In genomic region chr2:34407596-34407995, GRCm38 (mm10) we compare ENCODE assay signal across 7 mouse cellular contexts. TPM values are rescaled to one million over a fixed set of nuclear protein-coding genes. Genes with fewer than 3 reads are reported as not detected.
A peak's percentile ranks its signal among the peaks of the same experiment; 100 is the strongest.
DNase-seq lines count a peak whose midpoint lies in the region; ATAC-seq and TF ChIP-seq lines count a peak whose summit lies in the region.

No protein-coding gene starts in this region.

- no peaks in the 10 kb centered on the region for H3K36me3 ChIP-seq in spleen, adult 2 months (ENCODE audit: control insufficient read depth, insufficient read depth, low read length)
- no peaks in the 10 kb centered on the region for H3K36me3 ChIP-seq in forebrain, embryonic 11.5 days (ENCODE audit: control insufficient read depth, insufficient read depth, low read length)
- no peaks in the 10 kb centered on the region for H3K36me3 ChIP-seq in liver, embryonic 11.5 days (ENCODE audit: control insufficient read depth, insufficient read depth, low read length)
- H3K36me3 ChIP-seq in stomach, embryonic 16.5 days (ENCODE audit: control insufficient read depth, insufficient read depth, low read length): no peaks in the 10 kb centered on the region

- no peak for TF ChIP-seq POLR2A in spleen, adult 2 months (IDR thresholded peaks at IDR 0.05; ENCODE audit: low read depth, low read length)

- TF ChIP-seq CTCF in spleen, adult 2 months (IDR thresholded peaks at IDR 0.05; ENCODE audit: extremely low read depth, insufficient read depth, insufficient read length, insufficient replicate concordance): no peak

- peak overlapping the region; percentile 84 for H3K4me2 ChIP-seq in forebrain, embryonic 11.5 days (ENCODE audit: low read depth, low read length, severe bottlenecking)
- H3K4me2 ChIP-seq in liver, embryonic 11.5 days: peak overlapping the region; percentile 76
- H3K4me2 ChIP-seq in stomach, embryonic 16.5 days (ENCODE audit: low read depth, low read length): peak overlapping the region; percentile 77

- H3K9ac ChIP-seq in forebrain, embryonic 11.5 days (ENCODE audit: low read length): peak overlapping the region; percentile 78
- H3K9ac ChIP-seq in liver, embryonic 11.5 days (ENCODE audit: low read depth, low read length): peak overlapping the region; percentile 87
- H3K9ac ChIP-seq in stomach, embryonic 16.5 days (ENCODE audit: low read length): peak overlapping the region; percentile 96

- H3K27me3 ChIP-seq in spleen, adult 2 months (ENCODE audit: control insufficient read depth, insufficient read depth, low read length): no peaks in the 10 kb centered on the region
- no peaks in the 10 kb centered on the region for H3K27me3 ChIP-seq in forebrain, embryonic 11.5 days (ENCODE audit: control insufficient read depth, insufficient read depth, low read length)
- H3K27me3 ChIP-seq in liver, embryonic 11.5 days (replicated peaks; ENCODE audit: control insufficient read depth, insufficient read depth, low read length): no peaks in the 10 kb centered on the region
- no peaks in the 10 kb centered on the region for H3K27me3 ChIP-seq in stomach, embryonic 16.5 days (ENCODE audit: control insufficient read depth, insufficient read depth, low read length)

- H3K4me1 ChIP-seq in spleen, adult 2 months (ENCODE audit: control insufficient read depth, insufficient read depth, insufficient read length): peaks cover 7% of the 10 kb centered on the region; the same call in 1 of the 2 replicates
- peaks cover 3% of the 10 kb centered on the region; the same call in 1 of the 2 replicates for H3K4me1 ChIP-seq in forebrain, embryonic 11.5 days (replicated peaks; ENCODE audit: control insufficient read depth, insufficient read depth, low read length)
- H3K4me1 ChIP-seq in liver, embryonic 11.5 days (replicated peaks; ENCODE audit: control insufficient read depth, insufficient read depth, low read length): peaks cover 10% of the 10 kb centered on the region
- peaks cover 13% of the 10 kb centered on the region for H3K4me1 ChIP-seq in stomach, embryonic 16.5 days (ENCODE audit: control insufficient read depth, insufficient read depth, low read length)

- no peaks in the 10 kb centered on the region for H3K9me3 ChIP-seq in forebrain, embryonic 11.5 days (ENCODE audit: control insufficient read depth, low read length)
- no peaks in the 10 kb centered on the region for H3K9me3 ChIP-seq in liver, embryonic 11.5 days (ENCODE audit: control insufficient read depth, low read length)
- H3K9me3 ChIP-seq in stomach, embryonic 16.5 days (replicated peaks; ENCODE audit: control insufficient read depth, low read length): no peaks in the 10 kb centered on the region

- H3K4me3 ChIP-seq in spleen, adult 2 months (ENCODE audit: extremely low read depth, insufficient read depth, insufficient read length): peak overlapping the region; percentile 96; the same call in 1 of the 2 replicates
- H3K4me3 ChIP-seq in forebrain, embryonic 11.5 days (ENCODE audit: low read depth, low read length): peak overlapping the region; percentile 88
- H3K4me3 ChIP-seq in liver, embryonic 11.5 days (ENCODE audit: low read depth, low read length): peak overlapping the region; percentile 73
- H3K4me3 ChIP-seq in stomach, embryonic 16.5 days (replicated peaks; ENCODE audit: low read length): peak overlapping the region; percentile 97

- 57% methylated on average over 7 of the region's 7 CpGs for whole genome bisulfite sequencing in spleen, adult 2 months
- 34% methylated on average over 7 of the region's 7 CpGs for WGBS in forebrain, embryonic 11.5 days
- 44% methylated on average over 7 of the region's 7 CpGs for WGBS in liver, embryonic 11.5 days
- 34% methylated on average over 7 of the region's 7 CpGs for WGBS in stomach, embryonic 16.5 days

- ATAC-seq in forebrain, embryonic 11.5 days (replicated peaks; ENCODE audit: low FRiP score): no peak
- no peak for ATAC-seq in liver, embryonic 11.5 days (replicated peaks; ENCODE audit: low FRiP score)
- no peak for ATAC-seq in stomach, embryonic 16.5 days (ENCODE audit: insufficient read depth, low FRiP score)

- H3K27ac ChIP-seq in spleen, adult 2 months (ENCODE audit: insufficient read depth, low read length): no peak overlapping the region
- no peak overlapping the region for H3K27ac ChIP-seq in forebrain, embryonic 11.5 days (ENCODE audit: low read depth, low read length)
- H3K27ac ChIP-seq in liver, embryonic 11.5 days (ENCODE audit: low read depth, low read length): no peak overlapping the region; the same call in 1 of the 2 replicates
- H3K27ac ChIP-seq in stomach, embryonic 16.5 days (ENCODE audit: low read length): no peak overlapping the region

- no peak for DNase-seq in spleen, adult 2 months (ENCODE audit: low read depth in 1 of 2, low spot score in 2 of 2)
- no peak for DNase-seq in spleen, postnatal 14 days (ENCODE audit: low spot score in 2 of 2)
- DNase-seq in forebrain, embryonic 11.5 days (ENCODE audit: low spot score): no peak
- DNase-seq in liver, embryonic 11.5 days (ENCODE audit: low spot score): no peak
- DNase-seq in ovary, adult 18-20 months (ENCODE audit: low spot score): no peak
- no peak for DNase-seq in right cerebral cortex, postnatal 25 days

RNA-seq across cellular contexts. Expression of gene Mapkap1, which starts 1.0 kb away (rescaled TPM):
- polyA plus RNA-seq in spleen, adult 2 months (2012; rRNA removed): 19.0 and 29.3 TPM in 2 replicates
- polyA plus RNA-seq in forebrain, embryonic 11.5 days (2014; fragmentation: Nextera tagmentation; extraction: Ambion mirVana): 96.3 and 115 TPM in 2 replicates
- polyA plus RNA-seq in liver, embryonic 11.5 days (2014; fragmentation: Nextera tagmentation; extraction: Ambion mirVana): 62.4 and 70.0 TPM in 2 replicates
- polyA plus RNA-seq in stomach, embryonic 16.5 days (2015; fragmentation: Nextera tagmentation; extraction: Ambion mirVana): 66.9 and 72.6 TPM in 2 replicates

RNA-seq across cellular contexts. Expression of gene Pbx3, which starts 34.7 kb away (rescaled TPM):
- polyA plus RNA-seq in spleen, adult 2 months (2012; rRNA removed): 4.3 and 4.6 TPM in 2 replicates
- 46.1 and 51.5 TPM in 2 replicates for polyA plus RNA-seq in forebrain, embryonic 11.5 days (2014; fragmentation: Nextera tagmentation; extraction: Ambion mirVana)
- 19.6 and 22.9 TPM in 2 replicates for polyA plus RNA-seq in liver, embryonic 11.5 days (2014; fragmentation: Nextera tagmentation; extraction: Ambion mirVana)
- polyA plus RNA-seq in stomach, embryonic 16.5 days (2015; fragmentation: Nextera tagmentation; extraction: Ambion mirVana): 19.2 and 20.8 TPM in 2 replicates
